In genomic region chr12:112738281-112739022, GRCm38 (mm10) we compare ENCODE assay signal across 20 mouse cellular contexts. TPM values are rescaled to one million over a fixed set of nuclear protein-coding genes. Genes with fewer than 3 reads are reported as not detected.
DNase-seq lines count a peak whose midpoint lies in the region; ATAC-seq lines count a peak whose summit lies in the region.
"Had no signal": no experiment of that assay in that cellular context is flagged by ENCODE, and none has a peak within 500 bp of the region (broad histone marks: within the 10 kb centered on the region; RNA-seq: fewer than 3 reads in every experiment).

No protein-coding gene starts in this region.

- no peaks in the 10 kb centered on the region for H3K4me1 ChIP-seq in forebrain, embryonic 11.5 days (replicated peaks; ENCODE audit: control insufficient read depth, insufficient read depth, low read length)
- H3K4me1 ChIP-seq in forebrain, embryonic 10.5 days = peaks cover 6% of the 10 kb centered on the region
- no peaks in the 10 kb centered on the region for H3K4me1 ChIP-seq in kidney, embryonic 14.5 days (ENCODE audit: control insufficient read depth, insufficient read depth, low read length)
- H3K4me1 ChIP-seq in liver, embryonic 11.5 days (replicated peaks; ENCODE audit: control insufficient read depth, insufficient read depth, low read length) = 0 out of 2 replicates have a peak, but pooled peaks cover 2% of the 10 kb centered on the region

- no peak for ATAC-seq in forebrain, embryonic 11.5 days (replicated peaks; ENCODE audit: low FRiP score)
- no peak for ATAC-seq in kidney, embryonic 14.5 days (ENCODE audit: low FRiP score, low TSS enrichment)
- no peak for ATAC-seq in liver, embryonic 11.5 days (replicated peaks; ENCODE audit: low FRiP score)
- ATAC-seq: intestine, embryonic 16.5 days; midbrain, embryonic 16.5 days; Patski had no signal

- 91% methylated on average over 31 of the region's 31 CpGs for WGBS in forebrain, embryonic 11.5 days
- 93% methylated on average over 31 of the region's 31 CpGs for WGBS in forebrain, embryonic 10.5 days
- 93% methylated on average over 31 of the region's 31 CpGs for WGBS in kidney, embryonic 14.5 days
- WGBS in liver, embryonic 11.5 days = 85% methylated on average over 31 of the region's 31 CpGs

- no peak overlapping the region for H3K27ac ChIP-seq in forebrain, embryonic 11.5 days (ENCODE audit: low read depth, low read length)
- H3K27ac ChIP-seq in forebrain, embryonic 10.5 days = no peak overlapping the region
- no peak overlapping the region for H3K27ac ChIP-seq in kidney, embryonic 14.5 days (ENCODE audit: low read depth, low read length)
- no peak overlapping the region for H3K27ac ChIP-seq in liver, embryonic 11.5 days (ENCODE audit: low read depth, low read length)
- H3K27ac ChIP-seq: embryonic facial prominence, embryonic 15.5 days; hindbrain, postnatal 0 days; limb, embryonic 15.5 days; liver, embryonic 15.5 days; lung, embryonic 15.5 days had no signal

- H3K27me3 ChIP-seq in forebrain, embryonic 11.5 days (ENCODE audit: control insufficient read depth, insufficient read depth, low read length) = no peaks in the 10 kb centered on the region
- H3K27me3 ChIP-seq in forebrain, embryonic 10.5 days (ENCODE audit: poor library complexity, severe bottlenecking) = no peaks in the 10 kb centered on the region
- H3K27me3 ChIP-seq in kidney, embryonic 14.5 days (ENCODE audit: control insufficient read depth, insufficient read depth, low read length) = no peaks in the 10 kb centered on the region
- no peaks in the 10 kb centered on the region for H3K27me3 ChIP-seq in liver, embryonic 11.5 days (replicated peaks; ENCODE audit: control insufficient read depth, insufficient read depth, low read length)
- H3K27me3 ChIP-seq: embryonic facial prominence, embryonic 15.5 days; limb, embryonic 15.5 days; liver, embryonic 15.5 days; lung, embryonic 15.5 days; Patski had no signal

- no peak overlapping the region for H3K4me3 ChIP-seq in forebrain, embryonic 11.5 days (ENCODE audit: low read depth, low read length)
- no peak overlapping the region for H3K4me3 ChIP-seq in forebrain, embryonic 10.5 days
- no peak overlapping the region for H3K4me3 ChIP-seq in kidney, embryonic 14.5 days (ENCODE audit: low read length)
- H3K4me3 ChIP-seq in liver, embryonic 11.5 days (ENCODE audit: low read depth, low read length) = no peak overlapping the region
- H3K4me3 ChIP-seq: embryonic facial prominence, embryonic 15.5 days; limb, embryonic 15.5 days; liver, embryonic 15.5 days; lung, embryonic 15.5 days had no signal

- no peak overlapping the region for H3K4me2 ChIP-seq in forebrain, embryonic 11.5 days (ENCODE audit: low read depth, low read length, severe bottlenecking)
- no peak overlapping the region for H3K4me2 ChIP-seq in kidney, embryonic 14.5 days (replicated peaks; ENCODE audit: low read depth, low read length)
- no peak overlapping the region for H3K4me2 ChIP-seq in liver, embryonic 11.5 days
- H3K4me2 ChIP-seq: embryonic facial prominence, embryonic 15.5 days; heart, embryonic 11.5 days; limb, embryonic 15.5 days; liver, embryonic 15.5 days; lung, embryonic 15.5 days had no signal

- no peaks in the 10 kb centered on the region for H3K9me3 ChIP-seq in forebrain, embryonic 11.5 days (ENCODE audit: control insufficient read depth, low read length)
- no peaks in the 10 kb centered on the region for H3K9me3 ChIP-seq in forebrain, embryonic 10.5 days
- H3K9me3 ChIP-seq in kidney, embryonic 14.5 days (ENCODE audit: control insufficient read depth, low read length) = no peaks in the 10 kb centered on the region
- no peaks in the 10 kb centered on the region for H3K9me3 ChIP-seq in liver, embryonic 11.5 days (ENCODE audit: control insufficient read depth, low read length)
- H3K9me3 ChIP-seq: embryonic facial prominence, embryonic 15.5 days; G1E; limb, embryonic 15.5 days; liver, embryonic 15.5 days; lung, embryonic 15.5 days had no signal

- no peak overlapping the region for H3K9ac ChIP-seq in forebrain, embryonic 11.5 days (ENCODE audit: low read length)
- H3K9ac ChIP-seq in kidney, embryonic 14.5 days (ENCODE audit: low read depth, low read length) = no peak overlapping the region
- no peak overlapping the region for H3K9ac ChIP-seq in liver, embryonic 11.5 days (ENCODE audit: low read depth, low read length)
- H3K9ac ChIP-seq: embryonic facial prominence, embryonic 15.5 days; forebrain, postnatal 0 days; limb, embryonic 15.5 days; liver, embryonic 15.5 days; lung, embryonic 15.5 days had no signal

- peak; percentile 46 for DNase-seq in forebrain, embryonic 11.5 days (ENCODE audit: low spot score)
- DNase-seq in forebrain, embryonic 10.5 days (ENCODE audit: extremely low spot score, low spot score) = no peak
- peak; percentile 54 for DNase-seq in kidney, adult 9 months
- peak; percentile 30 for DNase-seq in right cerebral cortex, postnatal 14 days
- no peak for DNase-seq in right cerebral cortex, postnatal 10 days (ENCODE audit: low spot score in 2 of 2)
- peak; percentile 55 to 62 for DNase-seq in cerebellum, postnatal 25 days
- no peak for DNase-seq in liver, embryonic 11.5 days (ENCODE audit: low spot score)
- DNase-seq: forebrain, postnatal 0 days; lung, postnatal 36 days had no signal

- H3K36me3 ChIP-seq in forebrain, embryonic 11.5 days (ENCODE audit: control insufficient read depth, insufficient read depth, low read length) = no peaks in the 10 kb centered on the region
- H3K36me3 ChIP-seq in forebrain, embryonic 10.5 days (replicated peaks) = peaks cover 70% of the 10 kb centered on the region
- H3K36me3 ChIP-seq in kidney, embryonic 14.5 days (ENCODE audit: control insufficient read depth, insufficient read depth, low read length) = peaks cover 60% of the 10 kb centered on the region
- H3K36me3 ChIP-seq in liver, embryonic 11.5 days (ENCODE audit: control insufficient read depth, insufficient read depth, low read length) = no peaks in the 10 kb centered on the region; the same call in 1 of the 2 replicates
- H3K36me3 ChIP-seq: G1E had no signal

RNA-seq across cellular contexts. Expression of gene Cep170b, which starts 18.2 kb away (rescaled TPM):
- polyA plus RNA-seq in forebrain, embryonic 11.5 days (2014; fragmentation: Nextera tagmentation; extraction: Ambion mirVana) = 12.6 and 15.2 TPM in 2 replicates
- 5.9 and 7.9 TPM in 2 replicates for polyA plus RNA-seq in forebrain, embryonic 10.5 days (2016; fragmentation: Nextera tagmentation; extraction: Ambion mirVana)
- polyA plus RNA-seq in kidney, embryonic 14.5 days (2014; fragmentation: Nextera tagmentation; extraction: Ambion mirVana) = 11.5 and 15.1 TPM in 2 replicates
- polyA plus RNA-seq in liver, embryonic 11.5 days (2014; fragmentation: Nextera tagmentation; extraction: Ambion mirVana) = 7.9 and 8.0 TPM in 2 replicates
- polyA plus RNA-seq: G1E had no signal

RNA-seq across cellular contexts. Expression of gene Pld4, which starts 22.0 kb away (rescaled TPM):
- polyA plus RNA-seq in forebrain, embryonic 11.5 days (2014; fragmentation: Nextera tagmentation; extraction: Ambion mirVana) = 3.7 and 4.1 TPM in 2 replicates
- polyA plus RNA-seq in forebrain, embryonic 10.5 days (2016; fragmentation: Nextera tagmentation; extraction: Ambion mirVana) = 3.8 and 3.9 TPM in 2 replicates
- polyA plus RNA-seq in kidney, embryonic 14.5 days (2014; fragmentation: Nextera tagmentation; extraction: Ambion mirVana) = 4.8 and 7.8 TPM in 2 replicates
- 6.3 and 7.4 TPM in 2 replicates for polyA plus RNA-seq in liver, embryonic 11.5 days (2014; fragmentation: Nextera tagmentation; extraction: Ambion mirVana)

RNA-seq across cellular contexts. Expression of gene Zbtb42, which starts 59.8 kb away (rescaled TPM):
- 4.4 and 5.3 TPM in 2 replicates for polyA plus RNA-seq in forebrain, embryonic 11.5 days (2014; fragmentation: Nextera tagmentation; extraction: Ambion mirVana)
- polyA plus RNA-seq in forebrain, embryonic 10.5 days (2016; fragmentation: Nextera tagmentation; extraction: Ambion mirVana) = 4.1 and 4.3 TPM in 2 replicates
- 3.8 and 5.7 TPM in 2 replicates for polyA plus RNA-seq in kidney, embryonic 14.5 days (2014; fragmentation: Nextera tagmentation; extraction: Ambion mirVana)
- 0.96 and 1.7 TPM in 2 replicates for polyA plus RNA-seq in liver, embryonic 11.5 days (2014; fragmentation: Nextera tagmentation; extraction: Ambion mirVana)

Comparison
In these comparisons a context has a peak if more than half of its experiments do, and no peak if none do; other contexts are left out.
1. DNase-seq: peak in forebrain, embryonic 11.5 days (single experiment), kidney, adult 9 months (single experiment), right cerebral cortex, postnatal 14 days (single experiment) and cerebellum, postnatal 25 days (2 of 2); none in forebrain, embryonic 10.5 days (single experiment), right cerebral cortex, postnatal 10 days (0 of 2) and liver, embryonic 11.5 days (single experiment).